Mouse (Mus musculus): ENCODE results near the gene Slc25a44. TPM values are rescaled to one million over a fixed set of nuclear protein-coding genes. Genes with fewer than 3 reads are reported as not detected.
"Not testable (repeated sequence)": the region's sequence is repeated elsewhere in the genome, so short reads cannot be mapped to it uniquely, and the experiment has no call there.

Slc25a44 gene
- total RNA-seq, 1 experiment, result 13.6 TPM

DNA sequence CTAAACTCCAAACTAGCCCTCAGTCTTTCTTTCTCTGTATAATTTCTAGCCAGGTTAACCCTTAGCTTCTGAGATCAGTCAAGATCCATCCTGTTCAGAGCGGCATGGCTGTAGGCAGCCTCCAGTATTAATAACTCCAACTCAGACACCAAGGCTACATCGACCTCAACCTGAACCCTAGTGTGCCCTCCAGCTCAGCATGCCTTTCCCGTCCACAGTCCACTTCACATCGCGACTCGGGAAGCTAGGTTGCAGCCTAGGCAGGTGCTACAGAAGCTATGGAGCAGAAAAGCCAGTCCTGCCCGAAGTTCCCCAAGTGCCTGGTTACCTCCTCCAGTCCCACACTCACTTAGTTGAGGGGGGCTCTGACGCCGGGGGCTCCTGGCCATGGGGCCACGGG is 12.5 kb upstream of the Slc25a44 start:
- no peak for DNase-seq (ENCODE audit: low read depth, low spot score)
- no peak overlapping the region for H3K9ac ChIP-seq (ENCODE audit: insufficient read depth, low read depth, low read length, poor library complexity, severe bottlenecking)
- H3K27ac ChIP-seq (ENCODE audit: insufficient read depth, low read depth, low read length, poor library complexity, severe bottlenecking), result no peak overlapping the region
- in situ Hi-C loops (cut with MboI; ENCODE audit: low sequenced_read_pairs in 2 of 2, unreplicated experiment in 2 of 2), result no loop called here
- no peak for TF ChIP-seq CHD2 (IDR thresholded peaks at IDR 0.05; ENCODE audit: low read depth, low read length)
- no peak for TF ChIP-seq ZNF384 (IDR thresholded peaks at IDR 0.05; ENCODE audit: low read depth, low read length)
- TF ChIP-seq ZC3H11A (IDR thresholded peaks at IDR 0.05; ENCODE audit: borderline replicate concordance, low read depth, low read length), result no peak
- TF ChIP-seq HCFC1 (IDR thresholded peaks at IDR 0.05; ENCODE audit: borderline replicate concordance, insufficient read depth, low read length), result no peak
- TF ChIP-seq MAFK (IDR thresholded peaks at IDR 0.05; ENCODE audit: insufficient read depth, low read depth, low read length), result no peak
- H3K36me3 ChIP-seq (ENCODE audit: control insufficient read depth, insufficient read depth, low read length, poor library complexity, severe bottlenecking), result no peaks in the 10 kb centered on the region
- H3K4me3 ChIP-seq (ENCODE audit: insufficient read depth in 1 of 2, low read depth in 1 of 2, low read length in 2 of 2, poor library complexity in 1 of 2, severe bottlenecking in 1 of 2), result no peak overlapping the region
- H3K4me1 ChIP-seq (ENCODE audit: control insufficient read depth in 2 of 2, insufficient read depth in 2 of 2, low read length in 2 of 2, poor library complexity in 1 of 2), result peaks cover 12 to 39% of the 10 kb centered on the region in 2 experiments; a peak in 3 of 4 replicates
- no peaks in the 10 kb centered on the region for H3K9me3 ChIP-seq (ENCODE audit: control insufficient read depth, insufficient read depth, low read depth, low read length)

- Histone ChIP-seq H3K36me3 (ENCODE audit: control insufficient read depth, insufficient read depth, low read length, poor library complexity, severe bottlenecking) (no peaks in the 10 kb centered on the region), H3K4me3 (ENCODE audit: insufficient read depth in 1 of 2, low read depth in 1 of 2, low read length in 2 of 2, poor library complexity in 1 of 2, severe bottlenecking in 1 of 2) (peak overlapping the region; percentile 48 to 54; a peak in 3 of 4 replicates), H3K9ac (ENCODE audit: insufficient read depth, low read depth, low read length, poor library complexity, severe bottlenecking) (0 out of 2 replicates have a peak overlapping the region, but pooled peaks have one; percentile 18), H3K4me1 (ENCODE audit: control insufficient read depth in 2 of 2, insufficient read depth in 2 of 2, low read length in 2 of 2, poor library complexity in 1 of 2) (peaks cover 12 to 35% of the 10 kb centered on the region in 2 experiments; a peak in 3 of 4 replicates), H3K9me3 (ENCODE audit: control insufficient read depth, insufficient read depth, low read depth, low read length) (no peaks in the 10 kb centered on the region), H3K27ac (ENCODE audit: insufficient read depth, low read depth, low read length, poor library complexity, severe bottlenecking) (no peak overlapping the region)
- TF ChIP-seq HCFC1 (IDR thresholded peaks at IDR 0.05; ENCODE audit: borderline replicate concordance, insufficient read depth, low read length), result no peak
- TF ChIP-seq MAFK (IDR thresholded peaks at IDR 0.05; ENCODE audit: insufficient read depth, low read depth, low read length), result no peak
- no peak for TF ChIP-seq ZC3H11A (IDR thresholded peaks at IDR 0.05; ENCODE audit: borderline replicate concordance, low read depth, low read length)
- no peak for TF ChIP-seq ZNF384 (IDR thresholded peaks at IDR 0.05; ENCODE audit: low read depth, low read length)
- TF ChIP-seq CHD2 (IDR thresholded peaks at IDR 0.05; ENCODE audit: low read depth, low read length), result no peak
- in situ Hi-C loops (cut with MboI; ENCODE audit: low sequenced_read_pairs in 2 of 2, unreplicated experiment in 2 of 2), result no loop called here
- DNase-seq (ENCODE audit: low read depth, low spot score), result no peak
These were observed 11.7 kb upstream of the Slc25a44 start for GRCm38 (mm10) chr3:88436395-88437201.

- no peak for TF ChIP-seq HCFC1 (IDR thresholded peaks at IDR 0.05; ENCODE audit: borderline replicate concordance, insufficient read depth, low read length)
- no peak for TF ChIP-seq CHD2 (IDR thresholded peaks at IDR 0.05; ENCODE audit: low read depth, low read length)
- no peak for TF ChIP-seq ZNF384 (IDR thresholded peaks at IDR 0.05; ENCODE audit: low read depth, low read length)
- H3K36me3 ChIP-seq (ENCODE audit: control insufficient read depth, insufficient read depth, low read length, poor library complexity, severe bottlenecking), result no peaks in the 10 kb centered on the region
- H3K4me3 ChIP-seq (ENCODE audit: insufficient read depth in 1 of 2, low read depth in 1 of 2, low read length in 2 of 2, poor library complexity in 1 of 2, severe bottlenecking in 1 of 2), result no peak overlapping the region
- H3K9me3 ChIP-seq (ENCODE audit: control insufficient read depth, insufficient read depth, low read depth, low read length), result no peaks in the 10 kb centered on the region
- no peak overlapping the region; the same call in 1 of the 2 replicates for H3K9ac ChIP-seq (ENCODE audit: insufficient read depth, low read depth, low read length, poor library complexity, severe bottlenecking)
- no peak for DNase-seq (ENCODE audit: low read depth, low spot score)
- peaks cover 10 to 28% of the 10 kb centered on the region in 2 experiments; a peak in 3 of 4 replicates for H3K4me1 ChIP-seq (ENCODE audit: control insufficient read depth in 2 of 2, insufficient read depth in 2 of 2, low read length in 2 of 2, poor library complexity in 1 of 2)
- no peak overlapping the region for H3K27ac ChIP-seq (ENCODE audit: insufficient read depth, low read depth, low read length, poor library complexity, severe bottlenecking)
- in situ Hi-C loops (cut with MboI; ENCODE audit: low sequenced_read_pairs in 2 of 2, unreplicated experiment in 2 of 2), result no loop called here
These were observed 10.6 kb upstream of the Slc25a44 start for GRCm38 (mm10) chr3:88435515-88435914.

DNA sequence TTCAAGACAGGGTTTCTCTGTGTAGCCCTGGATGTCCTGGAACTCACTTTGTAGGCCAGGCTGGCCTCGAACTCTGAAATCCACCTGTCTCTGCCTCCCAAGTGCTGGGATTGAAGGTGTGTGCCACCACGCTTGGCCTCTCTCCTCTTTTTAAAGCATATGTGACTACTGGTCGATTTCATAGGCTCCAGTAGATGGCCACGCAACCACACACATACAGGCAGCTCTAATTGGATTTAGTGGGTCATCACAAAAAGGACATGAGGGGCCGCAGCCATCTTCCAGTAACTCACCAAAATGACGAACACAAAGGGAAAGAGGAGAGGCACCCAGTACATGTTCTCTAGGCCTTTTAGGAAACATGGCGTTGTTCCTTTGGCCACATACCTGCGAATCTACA is 3.7 kb upstream of the Slc25a44 start:
- H3K36me3 ChIP-seq (ENCODE audit: control insufficient read depth, insufficient read depth, low read length, poor library complexity, severe bottlenecking); H3K9me3 ChIP-seq (ENCODE audit: control insufficient read depth, insufficient read depth, low read depth, low read length); H3K4me1 ChIP-seq (ENCODE audit: control insufficient read depth in 2 of 2, insufficient read depth in 2 of 2, low read length in 2 of 2, poor library complexity in 1 of 2); H3K4me3 ChIP-seq (ENCODE audit: insufficient read depth in 1 of 2, low read depth in 1 of 2, low read length in 2 of 2, poor library complexity in 1 of 2, severe bottlenecking in 1 of 2); DNase-seq (ENCODE audit: low read depth, low spot score); in situ Hi-C loops (cut with MboI; ENCODE audit: low sequenced_read_pairs in 2 of 2, unreplicated experiment in 2 of 2); H3K27ac ChIP-seq (ENCODE audit: insufficient read depth, low read depth, low read length, poor library complexity, severe bottlenecking); H3K9ac ChIP-seq (ENCODE audit: insufficient read depth, low read depth, low read length, poor library complexity, severe bottlenecking): not testable (repeated sequence)

All from ES-E14 (cell line).